Mouse (Mus musculus) T-helper 2 cell (primary cell): Measurements from ENCODE around the gene Cxadr.
"Not testable (repeated sequence)": the region's sequence is repeated elsewhere in the genome, so short reads cannot be mapped to it uniquely, and the experiment has no call there.

Experiments used
- in situ Hi-C: fragments of 300-600 bp; cut with MboI, MseI; formaldehyde crosslinking; loops from one replicate; pipeline ENCODE4 v1.15.1; 2025; ENCODE audit warnings: high pct_unique_total_duplicates

Cxadr gene

DNA sequence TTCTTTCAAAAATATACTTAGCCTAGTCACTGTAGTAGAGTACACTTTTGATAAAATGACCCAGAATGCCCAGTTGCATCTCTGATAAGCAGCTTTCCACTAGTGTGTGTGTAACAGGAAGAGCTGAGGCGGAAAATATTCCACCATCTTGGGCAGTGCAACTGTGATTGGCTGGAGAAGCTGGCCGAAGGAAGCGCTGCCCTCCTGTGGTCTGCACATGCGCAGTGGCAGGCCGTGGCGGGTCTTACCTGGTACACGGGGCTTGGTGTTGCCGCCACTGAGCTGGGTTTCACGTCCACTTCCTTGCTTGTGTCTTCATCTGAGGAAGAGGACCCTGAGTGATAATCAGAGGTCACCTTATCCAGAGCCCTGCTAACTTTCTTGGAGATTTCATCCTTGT is 63.3 kb downstream of the Cxadr start:
- in situ Hi-C loops, result not testable (repeated sequence)

DNA sequence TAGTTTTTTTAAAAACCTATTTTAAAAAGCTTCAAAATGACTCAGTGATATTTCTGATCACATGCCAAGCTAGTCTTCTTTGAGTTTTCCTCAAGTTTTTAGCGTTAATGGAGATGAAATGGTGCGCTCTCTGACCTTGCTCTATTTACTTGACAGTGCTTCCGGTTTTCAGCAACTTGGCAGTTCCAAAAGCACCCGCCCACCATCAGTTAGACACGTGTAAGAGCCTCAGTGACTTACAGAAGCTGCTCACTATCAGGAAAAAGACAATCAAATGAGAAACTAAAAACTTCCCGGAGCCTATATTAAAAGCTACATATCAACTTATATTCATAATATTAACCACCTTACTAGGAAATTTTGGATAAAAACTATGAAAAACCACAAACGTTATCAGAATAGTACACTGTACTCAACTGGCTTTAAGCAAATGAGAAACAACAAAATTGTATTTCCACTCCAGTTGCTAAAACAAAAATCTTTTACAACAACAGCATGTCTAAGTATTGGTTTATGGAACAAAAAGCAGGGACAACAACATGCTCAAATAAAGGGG is 70.3 kb downstream of the Cxadr start:
- in situ Hi-C loops, result no loop called here

DNA sequence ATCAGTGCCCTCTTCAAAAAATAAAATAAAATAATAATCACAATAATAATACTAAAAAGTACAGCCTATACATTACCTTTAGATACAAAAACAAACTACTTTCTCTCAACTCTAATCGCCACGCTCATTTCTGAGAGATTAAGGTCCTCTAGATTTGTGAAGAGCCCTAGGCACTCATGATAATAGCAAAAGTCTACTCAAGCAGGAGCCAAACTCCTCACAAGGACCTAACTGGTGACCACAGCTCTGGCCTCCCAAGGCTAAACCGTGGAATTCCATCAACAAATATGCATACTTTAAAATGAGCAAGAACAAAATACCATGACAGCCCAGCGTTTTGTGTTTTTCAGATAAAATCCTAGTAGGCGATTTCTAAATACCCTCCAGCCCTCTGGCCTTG is 71.5 kb downstream of the Cxadr start:
- in situ Hi-C loops, result no loop called here

DNA sequence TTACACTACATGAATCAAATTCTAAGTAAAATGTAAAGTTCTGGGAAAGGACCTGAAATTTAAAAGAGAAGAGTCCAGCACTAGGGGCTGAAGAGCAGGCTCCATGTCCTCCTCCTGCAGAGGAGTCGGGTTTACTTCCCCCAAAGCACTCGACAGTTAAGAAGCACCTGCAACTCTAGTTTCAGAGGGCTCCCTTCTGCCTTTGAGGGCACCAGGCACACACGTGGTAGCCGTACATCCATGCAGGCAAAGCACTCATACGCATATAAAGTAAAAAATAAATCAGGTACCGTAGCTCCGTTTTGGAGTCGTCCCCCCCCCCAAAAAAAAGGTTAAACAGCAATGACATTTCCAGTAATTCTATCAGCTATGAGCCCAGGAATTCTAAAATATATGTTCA is 72.5 kb downstream of the Cxadr start:
- in situ Hi-C loops, result no loop called here

DNA sequence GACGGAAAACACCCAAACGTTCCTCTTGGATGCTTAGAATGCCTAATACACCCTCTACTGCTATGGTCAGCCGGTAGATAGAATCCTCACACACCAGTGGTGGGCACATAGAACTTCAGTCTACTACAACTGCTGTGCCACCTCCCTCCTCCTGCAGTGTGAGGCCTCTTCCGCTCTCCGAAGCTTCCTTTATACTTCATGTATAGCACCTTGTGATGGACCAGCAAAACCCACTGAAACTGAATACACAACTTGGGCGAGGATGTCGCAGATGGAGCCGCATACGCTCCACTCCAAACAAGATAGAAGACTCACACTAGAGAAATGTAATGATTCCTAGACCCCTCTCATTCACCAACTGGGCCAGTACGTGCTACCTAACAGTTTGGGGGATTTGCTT is 73.9 kb downstream of the Cxadr start:
- in situ Hi-C loops, result no loop called here

DNA sequence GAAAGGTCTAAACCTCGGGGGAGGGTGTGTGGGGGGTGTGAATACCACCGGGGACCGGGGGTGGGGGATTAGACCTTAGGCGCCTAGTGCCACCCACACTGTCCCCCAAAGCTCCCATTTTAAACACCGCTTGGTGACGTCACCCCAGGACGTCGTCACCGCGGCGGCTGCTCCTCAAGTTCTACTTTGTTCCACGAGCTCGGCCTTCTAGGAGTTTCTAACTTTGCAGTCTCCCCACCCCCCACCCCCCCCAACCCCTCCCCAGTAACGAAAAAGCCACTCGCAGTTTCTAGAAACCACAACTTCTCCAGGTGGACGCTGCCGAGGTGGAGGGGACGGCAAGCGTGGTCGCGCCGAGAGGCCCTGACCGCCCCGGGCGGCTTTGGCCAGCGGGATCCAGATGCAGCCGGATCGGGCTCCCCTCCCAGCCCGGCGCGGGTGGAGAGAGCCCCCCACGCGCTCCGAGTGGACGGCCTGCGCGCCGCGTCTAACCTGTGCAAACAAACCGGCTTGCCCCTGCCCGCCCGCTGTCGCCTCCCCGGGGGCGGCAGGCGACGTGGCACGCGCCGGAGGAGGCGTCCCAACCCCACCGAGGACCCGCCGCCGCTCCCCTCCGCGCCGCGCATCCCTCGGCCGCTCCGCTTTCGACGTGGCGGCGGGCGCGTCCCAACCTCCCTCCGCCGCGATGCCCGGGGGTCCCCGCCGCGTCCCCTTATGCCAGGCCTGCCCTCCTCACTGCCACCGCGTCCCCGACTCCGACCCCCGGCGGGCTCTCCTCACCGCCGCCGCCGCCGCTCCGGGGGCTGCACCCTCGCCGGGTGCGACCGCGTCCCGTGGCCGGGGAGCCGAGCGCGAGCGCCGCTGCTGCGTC is 74.8 kb downstream of the Cxadr start:
- in situ Hi-C loops, result no loop called here

DNA sequence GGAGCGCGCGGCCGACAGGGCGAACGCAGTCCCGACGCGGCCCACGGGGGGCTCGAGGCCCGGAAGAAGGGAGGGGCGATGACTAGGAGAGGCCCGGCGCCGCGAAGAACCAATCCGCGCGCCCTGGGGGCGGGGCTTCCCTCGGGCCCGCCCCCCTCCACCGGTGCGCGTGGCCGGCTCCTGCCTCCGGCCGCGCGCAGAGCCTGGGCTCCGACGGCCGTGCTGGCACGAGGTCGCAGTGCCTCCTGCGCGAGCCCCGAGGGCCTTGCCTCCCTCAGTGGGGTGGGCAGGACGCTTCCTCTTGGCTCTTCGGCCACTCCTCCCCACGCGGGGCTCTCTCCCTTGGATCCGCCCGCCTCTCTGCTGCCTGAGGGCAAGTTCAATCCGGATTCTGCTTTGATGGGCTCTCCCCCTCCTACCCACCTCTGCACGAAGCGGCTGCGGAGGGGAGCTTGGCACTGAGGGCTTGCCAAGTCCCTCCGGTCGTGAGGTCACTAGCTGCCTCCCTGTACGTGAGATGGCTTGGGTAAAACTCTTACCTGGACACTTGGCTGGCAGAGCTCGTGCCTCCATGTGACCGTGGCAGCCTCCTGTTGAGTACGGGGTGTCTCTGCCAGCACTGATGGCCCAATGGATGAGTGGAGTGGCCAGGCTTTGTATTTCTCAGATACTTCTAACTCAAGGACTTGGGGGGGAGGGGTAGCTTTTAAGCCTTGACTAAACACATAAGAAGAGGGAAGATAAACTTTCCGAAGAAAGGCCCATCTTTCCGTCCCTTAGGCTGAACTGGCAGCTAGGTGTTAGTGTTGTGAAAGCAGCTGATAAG is 75.7 kb downstream of the Cxadr start, which contains the start of gene Btg3:
Gene Btg3 (minus strand): TSS at position 448 of the 826 bp plus-strand sequence.
- in situ Hi-C loops, result no loop called here

DNA sequence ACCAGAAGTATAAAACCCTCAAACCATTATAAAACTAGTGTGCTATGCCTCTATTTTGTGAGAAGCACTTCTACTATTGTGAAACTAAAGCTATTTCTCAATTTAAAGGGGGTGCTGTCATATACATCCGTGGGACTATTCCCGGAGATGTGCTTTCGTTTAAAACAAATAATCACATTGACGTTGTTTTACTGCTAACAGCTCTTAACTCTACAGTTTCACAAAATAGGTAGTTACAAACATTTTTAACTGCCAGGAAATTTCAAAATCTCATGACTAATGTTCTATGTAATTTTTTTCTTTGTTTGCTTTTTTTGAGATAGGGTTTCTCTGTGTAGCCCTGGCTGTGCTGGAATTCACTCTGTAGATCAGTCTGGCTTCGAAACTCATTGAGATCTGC is 77.2 kb downstream of the Cxadr start:
- in situ Hi-C loops, result no loop called here

DNA sequence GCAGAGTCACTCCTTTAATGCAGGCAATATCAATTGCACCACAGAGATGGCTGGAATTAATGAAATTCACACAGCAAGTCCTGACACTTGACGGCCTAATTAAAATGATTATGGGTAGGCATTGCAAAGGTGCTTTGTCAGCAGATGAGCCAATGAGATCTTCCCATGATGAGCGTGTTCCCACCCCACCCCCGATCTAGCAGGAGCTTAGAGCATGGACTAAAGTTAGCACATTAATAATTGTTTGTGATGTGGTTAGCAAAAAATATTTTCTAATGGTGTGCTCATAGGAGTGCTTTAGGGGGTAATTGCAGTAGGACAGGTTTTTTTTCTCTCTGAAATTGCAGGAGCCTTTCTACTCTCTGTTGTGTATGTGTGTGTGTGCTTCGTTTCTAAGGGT is 87.8 kb downstream of the Cxadr start:
- in situ Hi-C loops, result no loop called here

DNA sequence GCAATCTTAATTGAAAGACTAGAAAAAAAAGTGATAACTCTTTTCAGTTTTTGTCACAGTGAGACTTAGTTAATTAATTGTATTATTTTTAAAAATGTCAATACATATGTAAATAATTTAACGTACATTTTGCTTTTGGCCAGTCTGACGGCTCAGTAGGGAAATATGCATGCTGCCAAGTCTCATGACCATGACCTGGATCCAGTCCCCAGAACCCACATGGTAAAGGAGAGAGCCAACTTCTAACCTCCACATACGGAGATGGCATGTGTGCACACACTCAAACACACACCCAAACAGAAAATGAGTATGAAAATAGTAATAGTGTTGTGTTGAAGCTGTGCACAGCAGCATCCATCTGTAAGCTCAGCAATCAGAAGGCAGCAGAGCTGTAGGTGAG is 88.7 kb downstream of the Cxadr start:
- in situ Hi-C loops, result no loop called here

DNA sequence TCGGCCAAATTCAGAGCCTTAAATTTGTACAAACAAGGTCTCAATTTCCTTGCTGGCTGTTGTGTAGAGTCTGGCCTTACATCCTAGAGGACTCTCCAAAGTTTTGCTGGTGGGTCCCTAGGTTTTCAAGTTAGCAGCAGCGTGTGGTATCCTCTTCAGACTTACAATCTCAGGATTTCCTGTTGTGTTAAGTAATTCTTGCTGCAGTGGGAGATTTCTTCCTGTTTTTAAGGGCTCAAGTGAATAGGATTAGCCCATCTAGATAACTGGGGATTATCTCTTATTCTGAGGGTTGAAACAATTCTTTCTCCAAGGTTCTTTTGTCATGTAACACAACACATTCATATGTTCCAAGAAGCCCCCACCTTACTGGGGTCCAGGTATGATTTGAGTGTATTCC is 90.1 kb downstream of the Cxadr start:
- in situ Hi-C loops, result no loop called here

DNA sequence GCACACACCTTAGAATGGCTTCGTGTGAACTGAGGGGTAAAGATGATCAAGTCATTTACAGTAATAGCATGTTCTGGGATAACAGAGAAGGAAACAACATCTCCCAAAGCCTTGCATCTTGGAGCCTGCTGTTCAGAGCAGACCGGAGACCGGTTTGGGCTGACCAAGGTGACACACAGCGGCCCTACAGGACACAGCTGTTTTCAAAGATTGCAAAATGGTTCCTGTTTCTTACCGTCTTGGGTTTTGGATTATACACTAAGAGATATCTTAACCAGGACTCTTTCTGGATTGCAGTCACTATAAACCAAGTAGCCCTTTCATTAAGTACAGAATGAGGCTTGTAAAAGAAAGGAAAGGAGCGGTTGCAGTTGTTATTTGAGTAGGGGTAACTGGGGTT is 97.4 kb downstream of the Cxadr start:
- in situ Hi-C loops, result no loop called here

DNA sequence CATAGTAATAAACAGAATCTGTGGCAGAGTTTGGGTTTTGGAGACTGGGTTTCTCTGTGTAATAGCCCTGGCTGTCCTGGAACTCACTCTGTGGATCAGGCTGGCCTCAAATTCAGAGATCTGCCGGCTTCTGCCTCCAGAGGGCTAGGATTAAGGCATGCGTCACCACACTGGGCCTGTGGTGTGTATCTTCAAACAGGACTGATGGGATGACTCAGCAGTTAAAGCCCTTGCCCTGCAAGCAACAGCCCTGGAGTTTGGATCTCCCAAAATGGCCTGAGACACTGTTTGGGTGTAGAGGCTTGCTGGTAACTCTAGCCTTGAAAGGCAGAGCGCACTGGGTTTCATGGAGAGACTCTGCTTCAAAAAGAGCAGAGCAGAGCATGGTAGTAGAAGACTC is 98.1 kb downstream of the Cxadr start:
- in situ Hi-C loops, result no loop called here

DNA sequence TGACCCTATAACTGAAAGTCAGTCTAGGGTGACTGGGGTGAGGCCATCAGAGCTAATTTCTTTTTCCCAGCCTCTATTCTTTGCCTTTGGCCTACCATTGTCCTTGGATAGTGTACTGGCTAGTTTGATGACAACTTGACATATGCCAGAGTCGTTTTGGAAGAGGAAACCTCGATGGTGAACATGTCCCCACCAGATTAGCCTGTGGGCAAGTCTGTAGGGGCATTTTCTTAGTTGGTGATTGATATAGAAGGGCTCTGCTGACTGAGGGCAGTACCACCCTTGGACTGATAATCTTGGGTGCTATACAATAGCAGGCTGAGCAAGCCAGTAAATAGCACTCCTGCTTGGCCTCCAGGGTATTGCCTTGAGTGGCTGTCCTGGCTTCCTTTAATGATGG is 101.0 kb downstream of the Cxadr start:
- in situ Hi-C loops, result no loop called here

DNA sequence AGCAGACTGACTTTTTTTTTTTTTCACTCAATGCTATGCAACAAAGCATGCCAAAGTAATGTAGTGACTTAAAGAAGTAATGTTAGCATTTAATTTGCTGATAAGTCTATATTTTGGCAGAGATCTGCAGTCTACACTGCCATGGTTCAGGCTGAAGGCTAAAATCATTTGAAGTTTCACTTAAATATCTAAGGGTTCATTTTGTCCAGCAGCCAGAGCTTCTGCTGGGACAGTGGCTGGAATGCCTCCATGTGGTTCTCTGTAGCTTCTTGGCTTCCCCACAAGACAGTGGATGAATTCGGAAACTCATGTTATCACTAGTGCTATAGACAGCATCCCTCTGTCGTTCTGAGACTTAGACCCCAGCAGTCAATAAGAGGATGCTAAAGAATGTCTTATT is 105.4 kb downstream of the Cxadr start:
- in situ Hi-C loops, result no loop called here

DNA sequence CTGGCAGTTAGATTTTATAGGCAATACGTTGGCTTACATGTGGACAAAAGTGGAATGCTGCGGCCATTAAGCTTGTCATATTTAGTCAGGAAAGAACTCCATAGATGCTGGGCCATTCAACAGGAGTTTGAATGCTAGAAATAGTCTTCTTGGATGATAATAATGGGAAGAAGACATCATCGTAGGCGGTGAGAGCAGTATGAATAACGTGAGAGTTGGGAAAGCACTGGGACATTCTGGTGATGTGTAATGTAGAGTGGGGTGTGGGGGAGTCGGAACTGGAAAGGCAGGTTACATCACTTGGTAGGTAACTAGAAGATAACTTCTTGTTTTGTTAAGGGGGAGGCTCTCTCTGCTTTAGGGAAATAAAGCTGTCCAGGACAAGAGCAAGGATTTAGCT is 106.6 kb downstream of the Cxadr start:
- in situ Hi-C loops, result no loop called here
